Mouse (Mus musculus) myocyte (in vitro differentiated cells): ENCODE measurements around the gene Timm17a. TPM values are rescaled to one million over a fixed set of nuclear protein-coding genes. Genes with fewer than 3 reads are reported as not detected.

ENCODE experiments used
- H3K27me3 ChIP-seq: one replicate; pipeline ENCODE4 v1.6.1; 2011; ENCODE audit not compliant: control insufficient read depth, insufficient read depth, insufficient read length
- H3K36me3 ChIP-seq: one replicate; pipeline ENCODE4 v1.6.1; 2011; ENCODE audit not compliant: control insufficient read depth, insufficient read depth
- H3K4me2 ChIP-seq: one replicate; pipeline ENCODE4 v1.6.1; 2011; ENCODE audit warnings: low read depth, control low read depth
- H3K4me3 ChIP-seq: one replicate; pipeline ENCODE4 v1.5.1; 2011; ENCODE audit warnings: mild to moderate bottlenecking, control low read depth, moderate library complexity
- H3K79me2 ChIP-seq: one replicate; pipeline ENCODE4 v1.6.1; 2011; ENCODE audit not compliant: control insufficient read depth, insufficient read depth
- H3ac ChIP-seq: one replicate; pipeline ENCODE4 v1.6.1; 2011; ENCODE audit not compliant: control insufficient read depth, insufficient read length
- CEBPB ChIP-seq: IDR thresholded peaks from 2 replicates; pipeline ENCODE4 v1.6.1; 2011; ENCODE audit warnings: mild to moderate bottlenecking, moderate library complexity; ENCODE audit not compliant: poor library complexity, insufficient read depth, severe bottlenecking
- E2F4 ChIP-seq: IDR thresholded peaks from one replicate; pipeline ENCODE4 v1.6.1; 2011; ENCODE audit warnings: mild to moderate bottlenecking, control low read depth, moderate library complexity; ENCODE audit not compliant: insufficient read depth
- MAX ChIP-seq: IDR thresholded peaks from one replicate; pipeline ENCODE4 v1.6.1; 2011; ENCODE audit warnings: low read depth, mild to moderate bottlenecking, control low read depth
- MYOD1 ChIP-seq, 3 experiments: IDR thresholded peaks; one replicate each; pipeline ENCODE4 v1.6.1; 2011; ENCODE audit warnings: control low read depth in 2 of 3, low read depth in 2 of 3, mild to moderate bottlenecking in 2 of 3, moderate library complexity in 1 of 3; ENCODE audit not compliant: insufficient read length in 2 of 3, control insufficient read depth in 1 of 3
- MYOG ChIP-seq, 3 experiments: IDR thresholded peaks; one replicate each; pipeline ENCODE4 v1.6.1; 2011; ENCODE audit warnings: control low read depth in 2 of 3, low read depth in 2 of 3, mild to moderate bottlenecking in 2 of 3; ENCODE audit not compliant: insufficient read length in 2 of 3, control insufficient read depth in 1 of 3, insufficient read depth in 1 of 3
- POLR2A ChIP-seq: IDR thresholded peaks from one replicate; pipeline ENCODE4 v1.6.1; 2011; ENCODE audit warnings: low read depth, mild to moderate bottlenecking, control low read depth, moderate library complexity; ENCODE audit not compliant: insufficient read length
- POLR2AphosphoS2 ChIP-seq: IDR thresholded peaks from one replicate; pipeline ENCODE4 v1.6.1; 2011; ENCODE audit warnings: low read depth, control low read depth; ENCODE audit not compliant: insufficient read length
- REST ChIP-seq: IDR thresholded peaks from one replicate; pipeline ENCODE4 v1.6.1; 2011; ENCODE audit warnings: mild to moderate bottlenecking, control low read depth, moderate library complexity; ENCODE audit not compliant: insufficient read depth, insufficient read length
- SRF ChIP-seq: IDR thresholded peaks from one replicate; pipeline ENCODE4 v1.6.1; 2011; ENCODE audit warnings: low read depth; ENCODE audit not compliant: control insufficient read depth, insufficient read length
- TCF12 ChIP-seq: IDR thresholded peaks from one replicate; pipeline ENCODE4 v1.6.1; 2011; ENCODE audit warnings: mild to moderate bottlenecking, control low read depth; ENCODE audit not compliant: poor library complexity, insufficient read depth, severe bottlenecking
- TCF3 ChIP-seq: IDR thresholded peaks from one replicate; pipeline ENCODE4 v1.6.1; 2011; ENCODE audit warnings: low read depth, control low read depth; ENCODE audit not compliant: insufficient read length
- USF1 ChIP-seq: IDR thresholded peaks from one replicate; pipeline ENCODE4 v1.6.1; 2011; ENCODE audit warnings: low read depth, mild to moderate bottlenecking, control low read depth, moderate library complexity
- polyA plus RNA-seq: library from polyadenylated mRNA; unstranded; fragments of >200 nt; fragmentation: generic; extraction: Trizol; gene quantifications from one replicate; pipeline ENCODE4 v1.2.1, GENCODE M21; 2012; ENCODE audit warnings: missing spikeins

Timm17a gene
- polyA plus RNA-seq, 1 experiment = 172 TPM

- H3K4me3 ChIP-seq = no peak overlapping the region
Observed at GRCm38 (mm10) chr1:135259128-135259436, 54.5 kb downstream of the Timm17a start.

GRCm38 (mm10) chr1:135258380-135259127 is 55.0 kb downstream of the Timm17a start, which contains the start of gene Elf3:
Gene Elf3 (minus strand): TSS chr1:135258568.
- H3K36me3 ChIP-seq = no peaks in the 10 kb centered on the region
- no peak within 1 kb of the TSS for H3K4me3 ChIP-seq
- no peaks in the 10 kb centered on the region for H3K27me3 ChIP-seq
- TF ChIP-seq CEBPB = no peak
- no peak for TF ChIP-seq REST
- TF ChIP-seq POLR2AphosphoS2 = no peak
- no peak for TF ChIP-seq SRF
- TF ChIP-seq USF1 = no peak
- TF ChIP-seq MAX = no peak
- TF ChIP-seq E2F4 = no peak
- no peak for TF ChIP-seq MYOD1 (IDR thresholded peaks at IDR 0.05; ENCODE audit: control insufficient read depth in 1 of 3, insufficient read length in 2 of 3, low read depth in 2 of 3)
- TF ChIP-seq MYOG (IDR thresholded peaks at IDR 0.05; ENCODE audit: control insufficient read depth in 1 of 3, insufficient read depth in 1 of 3, insufficient read length in 2 of 3, low read depth in 2 of 3) = no peak
- TF ChIP-seq TCF12 = no peak
- TF ChIP-seq POLR2A = no peak
- TF ChIP-seq TCF3 = no peak
- H3K4me2 ChIP-seq = peak within 1 kb of the TSS; percentile 44
- H3ac ChIP-seq = no peak within 1 kb of the TSS
- H3K79me2 ChIP-seq = no peaks in the 10 kb centered on the region

More at GRCm38 (mm10) chr1:135259128-135259436, 54.5 kb downstream of the Timm17a start:
- TF ChIP-seq USF1 (no peak), TCF12 (no peak), SRF (no peak), POLR2A (no peak), POLR2AphosphoS2 (no peak)
- Histone ChIP-seq H3K36me3 (no peaks in the 10 kb centered on the region), H3K4me2 (peak overlapping the region; percentile 44), H3K27me3 (no peaks in the 10 kb centered on the region), H3ac (no peak overlapping the region), H3K79me2 (no peaks in the 10 kb centered on the region)

- no peaks in the 10 kb centered on the region for H3K36me3 ChIP-seq
- TF ChIP-seq POLR2AphosphoS2 (no peak), SRF (no peak), POLR2A (no peak)
- H3K27me3 ChIP-seq = no peaks in the 10 kb centered on the region
- no peaks in the 10 kb centered on the region for H3K79me2 ChIP-seq
- no peak overlapping the region for H3K4me3 ChIP-seq
- no peak overlapping the region for H3ac ChIP-seq
- H3K4me2 ChIP-seq = no peak overlapping the region
Observed at GRCm38 (mm10) chr1:135256299-135256698, 57.3 kb downstream of the Timm17a start.

DNA sequence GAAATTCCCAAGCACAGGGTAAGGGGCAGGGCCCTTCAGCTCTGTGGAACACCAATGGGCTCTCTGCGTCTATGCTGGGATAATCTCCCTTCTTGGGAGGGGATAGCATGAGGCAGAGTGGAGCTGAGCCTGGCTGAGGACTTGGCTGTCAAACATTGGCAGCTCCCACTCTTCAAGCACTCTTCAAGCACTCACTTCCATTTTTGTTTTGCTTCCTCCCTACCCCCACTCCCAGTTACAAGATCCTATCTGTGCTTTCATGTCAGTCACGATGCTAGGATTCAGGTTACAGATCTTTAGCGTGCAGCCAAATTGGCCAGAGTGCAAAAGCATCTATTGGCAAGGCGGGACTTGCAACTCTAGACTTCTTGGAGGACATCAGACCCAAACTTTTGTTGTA is 60.7 kb downstream of the Timm17a start:
- no peak overlapping the region for H3K4me2 ChIP-seq
- no peaks in the 10 kb centered on the region for H3K27me3 ChIP-seq
- H3ac ChIP-seq = no peak overlapping the region
- no peaks in the 10 kb centered on the region for H3K36me3 ChIP-seq
- H3K79me2 ChIP-seq = no peaks in the 10 kb centered on the region
- TF ChIP-seq TCF12 (no peak), MYOD1 (IDR thresholded peaks at IDR 0.05; ENCODE audit: control insufficient read depth in 1 of 3, insufficient read length in 2 of 3, low read depth in 2 of 3) (no peak), POLR2A (no peak), MAX (no peak), E2F4 (no peak), SRF (no peak), MYOG (IDR thresholded peaks at IDR 0.05; ENCODE audit: control insufficient read depth in 1 of 3, insufficient read depth in 1 of 3, insufficient read length in 2 of 3, low read depth in 2 of 3) (no peak), TCF3 (no peak), CEBPB (no peak), REST (no peak)
- no peak overlapping the region for H3K4me3 ChIP-seq

DNA sequence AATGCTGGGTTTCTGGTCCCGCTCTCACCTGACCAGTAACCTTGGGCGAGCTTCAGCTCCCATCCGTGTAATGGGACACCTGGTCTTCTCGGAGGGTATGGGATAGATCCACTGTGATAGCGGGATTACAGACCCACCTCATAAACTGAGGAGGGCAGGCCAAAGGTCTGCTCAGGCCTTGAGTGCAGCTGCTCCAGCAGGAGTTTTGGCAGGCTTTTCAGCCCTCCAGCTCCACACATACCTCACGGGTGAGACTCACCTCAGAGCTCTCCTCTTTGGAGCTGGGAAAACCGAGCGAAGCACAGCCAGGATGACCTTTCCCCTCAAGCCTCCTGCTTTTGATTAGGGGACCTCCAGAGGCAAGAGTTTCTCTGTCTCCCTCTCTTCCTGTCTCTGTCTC is 62.2 kb downstream of the Timm17a start:
- Histone ChIP-seq H3K36me3 (no peaks in the 10 kb centered on the region), H3K4me2 (no peak overlapping the region), H3K27me3 (no peaks in the 10 kb centered on the region), H3K79me2 (no peaks in the 10 kb centered on the region), H3K4me3 (no peak overlapping the region), H3ac (no peak overlapping the region)
- TF ChIP-seq TCF3 (no peak), CEBPB (no peak), MYOD1 (IDR thresholded peaks at IDR 0.05; ENCODE audit: control insufficient read depth in 1 of 3, insufficient read length in 2 of 3, low read depth in 2 of 3) (peak in 1 of 3 experiments; percentile 61), USF1 (no peak), POLR2A (no peak), E2F4 (no peak), TCF12 (no peak), MYOG (IDR thresholded peaks at IDR 0.05; ENCODE audit: control insufficient read depth in 1 of 3, insufficient read depth in 1 of 3, insufficient read length in 2 of 3, low read depth in 2 of 3) (peak in 1 of 3 experiments; percentile 59), REST (no peak), SRF (no peak), MAX (no peak), POLR2AphosphoS2 (no peak)
